Mouse (Mus musculus) neural tube, embryonic 14.5 days (tissue): ENCODE data around the gene Cd52. TPM values are rescaled to one million over a fixed set of nuclear protein-coding genes. Genes with fewer than 3 reads are reported as not detected.

Experiments
- ATAC-seq: fragments of 200-750 bp; cut with Nextera tagmentation; 2 replicates; pipeline ENCODE4 v1.8.0; 2017; ENCODE audit warnings: low read depth, mild to moderate bottlenecking, moderate TSS enrichment, moderate library complexity
- H3K27ac ChIP-seq: fragments of 300-500 bp; sonication (generic); 2 replicates; pipeline ENCODE4 v1.5.1; 2014; ENCODE audit warnings: low read depth, mild to moderate bottlenecking, control low read depth, low read length, moderate library complexity, mixed read lengths
- H3K27me3 ChIP-seq: fragments of 300-500 bp; sonication (generic); 2 replicates; pipeline ENCODE4 v1.6.1; 2014; ENCODE audit warnings: low read length; ENCODE audit not compliant: control insufficient read depth, insufficient read depth
- H3K36me3 ChIP-seq: fragments of 300-500 bp; sonication (generic); 2 replicates; pipeline ENCODE4 v1.6.1; 2014; ENCODE audit warnings: low read length, mixed read lengths; ENCODE audit not compliant: control insufficient read depth, insufficient read depth
- H3K4me1 ChIP-seq: fragments of 300-500 bp; sonication (generic); 2 replicates; pipeline ENCODE4 v1.6.1; 2014; ENCODE audit warnings: low read length; ENCODE audit not compliant: control insufficient read depth, insufficient read depth
- H3K4me2 ChIP-seq: fragments of 300-500 bp; sonication (generic); 2 replicates; pipeline ENCODE4 v1.6.1; 2014; ENCODE audit warnings: mild to moderate bottlenecking, low read depth, low read length, control low read depth
- H3K4me3 ChIP-seq: fragments of 300-500 bp; sonication (generic); 2 replicates; pipeline ENCODE4 v1.5.1; 2014; ENCODE audit warnings: low read depth, low read length, control low read depth, mixed read lengths
- H3K9ac ChIP-seq: fragments of 300-500 bp; sonication (generic); replicated peaks from 2 replicates; pipeline ENCODE4 v1.6.1; 2014; ENCODE audit warnings: low read depth, mild to moderate bottlenecking, control low read depth, low read length, mixed read lengths
- H3K9me3 ChIP-seq: fragments of 300-500 bp; sonication (generic); 2 replicates; pipeline ENCODE4 v1.6.1; 2016; ENCODE audit warnings: low read length; ENCODE audit not compliant: control insufficient read depth
- WGBS: fragments of 180-500 bp; shearing (Covaris S2); extraction: QIAGEN DNeasy Blood & Tissue Kit; methylation state at CpG from one replicate; pipeline ENCODE4 v1.1.7; 2014; 5-methylcytosine and 5-hydroxymethylcytosine counted together
- polyA plus RNA-seq: library from polyadenylated mRNA; unstranded; fragments of >200 nt; fragmentation: Nextera tagmentation; extraction: Ambion mirVana; gene quantifications from 2 replicates; pipeline ENCODE4 v1.2.1, GENCODE M21; 2014

Cd52 gene
- polyA plus RNA-seq, 1 experiment from 2014 or later, result 2.1 TPM

DNA sequence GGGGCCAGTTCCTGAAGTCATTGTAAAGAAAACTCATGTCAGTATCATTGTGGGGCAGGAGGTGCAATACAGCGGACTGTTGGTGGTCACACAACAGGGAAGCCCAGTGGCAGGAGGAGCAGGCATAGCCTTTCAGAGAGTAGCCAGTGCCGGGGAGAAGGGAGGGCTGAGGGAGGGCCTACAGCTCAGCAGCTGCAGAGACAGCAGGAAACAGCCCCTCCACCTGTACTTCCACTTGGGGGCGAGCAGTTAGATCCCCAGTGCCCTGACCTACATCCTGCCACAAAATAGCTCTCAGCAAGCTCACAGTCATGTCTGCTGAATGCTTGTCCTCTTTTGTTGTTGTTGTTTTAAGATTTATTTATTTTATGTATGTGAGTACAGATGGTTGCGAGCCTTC is 26.7 kb upstream of the Cd52 start:
- Histone ChIP-seq H3K27me3 (no peaks in the 10 kb centered on the region), H3K4me3 (no peak overlapping the region), H3K27ac (no peak overlapping the region), H3K4me2 (no peak overlapping the region), H3K9me3 (no peaks in the 10 kb centered on the region), H3K4me1 (no peaks in the 10 kb centered on the region), H3K36me3 (no peaks in the 10 kb centered on the region), H3K9ac (no peak overlapping the region)
- no peak for ATAC-seq
- WGBS, result 37% methylated on average over 4 of the region's 4 CpGs

DNA sequence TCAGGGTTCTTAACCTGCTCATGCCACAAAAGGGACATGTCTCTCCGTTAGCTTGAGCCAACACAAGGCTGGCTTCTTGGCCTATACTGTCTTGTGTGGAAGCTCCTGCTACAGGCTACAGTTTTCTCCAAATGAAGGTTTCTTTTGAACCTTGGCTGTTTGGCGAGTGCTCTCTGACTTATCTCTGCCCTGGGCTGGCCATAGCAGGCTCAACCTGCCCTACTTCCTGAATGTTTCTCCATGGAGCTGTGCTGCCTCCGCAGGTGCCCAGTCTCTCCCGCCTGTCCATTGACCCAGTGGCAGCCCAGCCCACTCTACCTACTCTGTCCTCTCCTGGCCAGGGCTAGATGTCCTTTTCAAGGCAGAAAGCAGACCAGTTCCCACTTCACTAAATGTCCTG is 26.0 kb upstream of the Cd52 start:
- no peaks in the 10 kb centered on the region for H3K36me3 ChIP-seq
- no peak for ATAC-seq
- H3K27ac ChIP-seq, result no peak overlapping the region
- H3K9me3 ChIP-seq, result no peaks in the 10 kb centered on the region
- H3K9ac ChIP-seq, result no peak overlapping the region
- WGBS, result 89% methylated on average over 4 of the region's 4 CpGs
- H3K4me3 ChIP-seq, result no peak overlapping the region
- no peaks in the 10 kb centered on the region for H3K4me1 ChIP-seq
- no peaks in the 10 kb centered on the region for H3K27me3 ChIP-seq
- H3K4me2 ChIP-seq, result no peak overlapping the region

DNA sequence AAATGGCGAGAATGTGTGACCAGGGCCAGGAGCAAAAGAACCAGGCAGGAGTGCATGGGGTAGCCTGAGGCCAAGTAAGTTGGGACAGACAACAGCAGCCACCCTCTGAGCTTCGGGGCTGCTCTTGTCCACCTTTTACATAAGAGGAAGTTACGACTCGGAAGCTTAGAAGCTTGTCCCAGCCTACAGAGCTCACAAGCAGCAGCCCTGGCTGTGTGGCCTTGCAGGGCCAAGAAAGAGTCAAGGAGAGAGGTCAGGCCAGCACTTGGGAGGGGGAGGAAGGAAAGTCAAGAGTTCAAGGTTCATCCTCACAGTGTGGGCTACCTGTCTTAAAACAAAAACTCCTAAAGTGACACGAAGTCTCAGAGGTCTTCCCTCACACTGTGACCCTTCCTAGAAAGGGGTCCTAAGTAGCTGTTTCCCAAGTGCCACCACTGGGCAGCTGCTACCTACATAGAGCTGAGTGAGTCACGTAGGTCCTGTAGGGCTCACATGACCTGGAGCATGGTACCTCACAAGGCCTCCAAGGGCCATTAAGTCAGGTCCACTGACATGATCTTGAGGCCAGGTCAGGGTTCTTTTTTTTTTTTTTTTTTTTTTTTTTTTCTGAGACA is 25.4 kb upstream of the Cd52 start:
- Histone ChIP-seq H3K9ac (no peak overlapping the region), H3K27ac (no peak overlapping the region), H3K4me3 (no peak overlapping the region), H3K4me2 (no peak overlapping the region), H3K27me3 (no peaks in the 10 kb centered on the region), H3K36me3 (no peaks in the 10 kb centered on the region), H3K9me3 (no peaks in the 10 kb centered on the region), H3K4me1 (no peaks in the 10 kb centered on the region)
- WGBS, result 82% methylated on average over 6 of the region's 6 CpGs
- ATAC-seq, result no peak

DNA sequence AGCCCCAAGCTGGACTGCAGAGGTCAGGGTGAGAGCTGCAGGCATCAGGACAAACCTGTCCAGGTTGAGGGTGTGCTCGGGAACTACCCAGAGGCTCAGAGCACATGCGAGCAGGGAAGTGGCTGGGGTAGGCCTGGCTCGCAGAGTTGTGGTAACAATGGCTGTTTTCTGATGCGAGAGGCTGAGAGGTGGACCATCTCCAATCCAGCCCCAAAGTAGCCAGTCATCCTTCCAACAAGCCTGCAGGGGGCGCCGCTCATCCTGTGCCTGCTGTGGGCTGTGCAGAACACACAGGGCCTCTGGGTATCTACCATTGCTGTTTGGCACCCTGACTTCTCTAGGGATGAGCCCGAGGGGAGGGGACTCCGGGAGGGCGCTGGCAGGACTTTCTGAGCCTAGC is 24.8 kb upstream of the Cd52 start:
- Histone ChIP-seq H3K9ac (no peak overlapping the region), H3K4me3 (no peak overlapping the region), H3K27ac (no peak overlapping the region), H3K9me3 (no peaks in the 10 kb centered on the region), H3K27me3 (no peaks in the 10 kb centered on the region), H3K4me1 (no peaks in the 10 kb centered on the region), H3K4me2 (no peak overlapping the region), H3K36me3 (no peaks in the 10 kb centered on the region)
- ATAC-seq, result no peak
- WGBS, result 69% methylated on average over 9 of the region's 9 CpGs

DNA sequence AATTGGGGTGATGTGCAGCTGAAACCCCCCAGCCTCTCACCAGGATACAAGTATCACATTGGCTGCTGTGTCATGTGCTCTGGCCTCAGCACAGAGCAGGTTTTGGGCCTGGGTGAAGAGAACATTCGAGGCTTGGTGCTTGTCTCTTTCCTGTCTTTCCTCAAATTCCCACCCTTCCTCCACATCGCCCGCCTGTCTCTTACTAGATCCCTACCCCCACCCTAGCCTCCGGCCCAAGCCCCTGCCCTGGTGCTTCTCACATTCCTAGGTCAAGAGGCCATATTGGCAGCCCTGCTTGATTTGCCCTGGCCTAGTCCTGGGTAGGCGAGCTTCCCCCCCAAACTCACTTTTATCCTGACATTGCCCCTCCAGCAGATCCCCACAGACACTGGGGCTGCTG is 24.2 kb upstream of the Cd52 start:
- Histone ChIP-seq H3K4me1 (no peaks in the 10 kb centered on the region), H3K27me3 (no peaks in the 10 kb centered on the region), H3K36me3 (no peaks in the 10 kb centered on the region), H3K9me3 (no peaks in the 10 kb centered on the region), H3K9ac (no peak overlapping the region), H3K27ac (no peak overlapping the region), H3K4me2 (no peak overlapping the region), H3K4me3 (no peak overlapping the region)
- WGBS, result 77% methylated on average over 5 of the region's 5 CpGs
- ATAC-seq, result no peak

DNA sequence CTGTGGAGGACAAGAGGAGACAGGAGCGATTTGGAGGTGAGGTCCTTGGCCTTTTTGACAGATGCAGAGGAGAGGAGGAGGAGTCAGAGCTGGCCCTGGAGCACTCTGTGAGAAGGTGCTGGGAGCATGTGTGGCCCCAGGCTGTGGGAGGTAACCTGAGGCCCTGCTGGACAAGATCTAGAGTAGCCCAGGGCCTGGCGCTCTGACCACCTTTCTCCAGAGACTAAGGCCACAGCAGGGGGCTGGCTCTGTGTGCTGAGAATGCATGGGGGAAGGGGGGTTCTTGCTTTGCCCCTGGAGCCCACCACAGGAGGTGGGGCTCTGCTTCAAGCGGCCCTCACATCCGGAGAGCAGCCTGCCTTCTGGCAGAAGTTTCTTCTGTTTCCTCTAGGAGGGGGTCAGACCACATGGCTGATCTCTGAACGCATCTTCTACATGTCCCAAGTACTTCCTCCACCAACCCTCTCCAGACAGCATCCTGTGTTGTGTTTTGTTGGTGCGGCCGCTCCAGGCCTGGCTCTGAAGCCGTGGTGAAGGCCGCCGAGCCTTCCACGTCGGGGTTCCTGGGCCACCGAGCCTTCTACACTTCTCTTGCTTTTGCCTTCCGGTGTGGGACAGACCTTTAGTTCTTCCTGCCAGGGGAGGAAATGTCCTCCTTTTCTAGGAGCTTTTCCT is 23.4 kb upstream of the Cd52 start:
- WGBS, result 76% methylated on average over 14 of the region's 14 CpGs
- H3K9ac ChIP-seq, result no peak overlapping the region
- no peaks in the 10 kb centered on the region for H3K27me3 ChIP-seq
- no peak overlapping the region for H3K4me2 ChIP-seq
- H3K9me3 ChIP-seq, result no peaks in the 10 kb centered on the region
- no peak overlapping the region for H3K27ac ChIP-seq
- no peak overlapping the region for H3K4me3 ChIP-seq
- no peaks in the 10 kb centered on the region for H3K4me1 ChIP-seq
- no peak for ATAC-seq
- no peaks in the 10 kb centered on the region for H3K36me3 ChIP-seq

DNA sequence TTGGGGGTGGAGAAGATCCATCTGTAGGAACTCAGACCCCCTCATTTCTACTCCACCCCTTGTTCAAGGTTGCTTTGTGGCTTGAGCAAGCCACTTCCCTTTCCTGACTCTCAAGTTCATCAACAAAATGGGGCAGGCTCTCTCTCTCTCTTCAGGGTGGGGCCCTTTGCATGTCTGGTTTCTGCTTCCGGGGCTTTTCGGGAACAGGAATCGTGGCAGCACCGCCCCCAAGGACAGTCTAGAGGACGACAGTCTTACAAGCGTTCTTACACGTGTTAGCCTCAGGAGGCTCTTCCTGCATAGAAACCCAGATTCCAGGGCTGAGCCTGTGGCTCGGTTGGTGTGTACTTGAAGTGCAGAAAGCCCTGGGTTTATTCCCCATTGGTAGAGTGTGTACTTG is 22.1 kb upstream of the Cd52 start:
- Histone ChIP-seq H3K36me3 (no peaks in the 10 kb centered on the region), H3K9ac (no peak overlapping the region), H3K4me1 (no peaks in the 10 kb centered on the region), H3K9me3 (no peaks in the 10 kb centered on the region), H3K27ac (no peak overlapping the region), H3K4me2 (no peak overlapping the region), H3K27me3 (no peaks in the 10 kb centered on the region), H3K4me3 (no peak overlapping the region)
- ATAC-seq, result no peak
- 85% methylated on average over 8 of the region's 8 CpGs for WGBS

DNA sequence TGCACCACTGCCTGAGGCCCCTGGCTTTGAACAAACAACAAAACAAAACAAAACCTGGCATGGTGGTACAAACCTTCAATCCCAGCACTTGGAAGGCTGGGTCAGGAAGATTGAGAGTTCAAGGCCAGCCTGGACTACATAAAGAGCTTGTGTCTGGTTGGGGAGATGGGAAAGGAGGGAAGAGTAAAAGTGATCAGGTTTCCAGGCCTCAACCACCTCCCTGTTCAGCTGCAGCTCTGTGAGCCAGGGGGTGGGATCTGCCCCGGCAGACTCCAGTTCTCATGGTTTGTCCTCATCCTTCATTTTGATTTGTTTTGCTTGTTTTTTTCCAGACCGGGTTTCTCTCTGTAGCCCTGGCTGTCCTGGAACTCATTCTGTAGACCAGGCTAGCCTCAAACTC is 21.6 kb upstream of the Cd52 start:
- 85% methylated on average over 2 of the region's 2 CpGs for WGBS
- H3K4me3 ChIP-seq, result no peak overlapping the region
- H3K4me2 ChIP-seq, result no peak overlapping the region
- no peak overlapping the region for H3K9ac ChIP-seq
- no peak for ATAC-seq
- no peaks in the 10 kb centered on the region for H3K27me3 ChIP-seq
- H3K27ac ChIP-seq, result no peak overlapping the region
- no peaks in the 10 kb centered on the region for H3K4me1 ChIP-seq
- H3K9me3 ChIP-seq, result no peaks in the 10 kb centered on the region
- H3K36me3 ChIP-seq, result no peaks in the 10 kb centered on the region

DNA sequence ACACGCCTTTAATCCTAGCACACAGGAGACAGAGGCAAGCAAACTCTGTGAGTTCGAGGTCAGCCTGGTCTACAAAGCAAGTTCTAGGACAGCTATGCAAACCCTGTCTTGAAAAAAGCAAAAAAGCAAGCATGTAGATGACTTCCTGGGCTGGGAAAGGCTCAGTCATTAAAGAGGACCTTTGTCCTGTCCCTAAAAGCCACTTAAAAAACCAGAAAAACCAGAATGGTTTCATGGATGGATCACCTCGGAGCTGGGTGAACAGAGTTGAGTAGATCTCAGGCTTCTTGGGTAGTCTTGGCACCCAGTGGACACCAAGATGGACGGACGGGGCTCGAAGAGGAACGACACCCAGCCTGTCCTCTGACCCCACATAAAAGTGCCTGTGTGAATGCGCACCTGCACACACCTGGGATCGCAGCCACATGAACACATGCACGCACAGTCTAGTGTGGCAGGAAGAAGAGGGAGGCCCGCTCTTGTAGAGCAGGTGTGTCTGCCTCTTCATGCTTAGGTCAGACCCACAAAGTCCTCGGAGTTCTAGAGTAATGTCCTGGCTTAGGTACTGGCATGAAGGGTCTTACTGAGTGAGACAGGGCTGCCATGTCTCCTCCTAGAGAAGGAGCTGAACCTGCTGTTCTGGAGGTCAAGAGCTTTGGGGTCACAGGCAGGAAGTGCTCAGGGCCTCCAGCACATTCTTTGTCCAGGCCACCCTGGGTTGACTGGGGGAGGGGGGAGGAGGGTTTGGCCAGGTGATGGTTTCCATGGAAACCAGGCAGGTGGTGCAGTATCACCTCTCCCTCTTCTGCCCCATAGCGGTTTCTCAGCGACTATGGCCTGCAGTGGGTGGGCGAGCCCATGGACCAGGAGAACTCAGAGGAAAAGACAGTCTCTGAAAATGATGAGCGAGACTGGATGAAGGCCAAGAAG is 20.6 kb upstream of the Cd52 start:
- no peak for ATAC-seq
- no peak overlapping the region for H3K27ac ChIP-seq
- WGBS, result 88% methylated on average over 16 of the region's 16 CpGs
- H3K36me3 ChIP-seq, result no peaks in the 10 kb centered on the region
- H3K4me3 ChIP-seq, result no peak overlapping the region
- H3K4me2 ChIP-seq, result no peak overlapping the region
- no peaks in the 10 kb centered on the region for H3K9me3 ChIP-seq
- no peaks in the 10 kb centered on the region for H3K4me1 ChIP-seq
- no peak overlapping the region for H3K9ac ChIP-seq
- no peaks in the 10 kb centered on the region for H3K27me3 ChIP-seq
